Mouse (Mus musculus): ENCODE measurements around the gene Rgma. TPM values are rescaled to one million over a fixed set of nuclear protein-coding genes. Genes with fewer than 3 reads are reported as not detected.

The Rgma gene
- polyA plus RNA-seq, 1 experiment: 4.7 TPM

DNA sequence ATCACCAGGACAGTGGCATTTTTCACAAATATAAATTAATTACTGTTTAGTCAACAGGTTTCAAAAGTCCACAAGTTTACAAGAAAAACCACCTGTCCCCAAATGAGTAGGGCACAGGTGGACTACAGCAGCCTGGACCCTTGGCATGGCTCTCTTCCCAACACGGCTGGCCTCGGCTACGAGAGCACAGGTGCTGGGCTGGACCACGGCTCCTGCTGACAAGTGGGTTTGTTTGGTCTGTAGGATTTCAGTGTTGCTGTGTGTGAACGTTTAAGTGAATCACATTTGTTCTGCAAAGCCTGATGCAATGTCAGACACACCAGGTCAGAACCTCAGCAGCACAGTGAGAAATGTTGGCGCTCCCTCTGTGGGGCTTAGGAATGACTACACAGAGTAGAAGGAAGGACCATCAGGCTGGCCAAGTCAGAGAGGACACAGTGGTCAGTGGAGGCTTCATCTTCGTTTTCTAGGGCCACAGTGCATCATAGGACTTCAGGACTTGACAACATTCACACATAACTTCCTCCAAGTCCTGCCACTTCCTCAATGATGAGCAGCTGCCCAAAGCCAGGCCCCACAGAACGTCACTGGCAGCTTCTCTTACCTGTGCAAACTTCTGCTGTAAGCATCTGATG, 51.6 kb downstream of the Rgma start:
- no peak overlapping the region for H3K4me3 ChIP-seq (ENCODE audit: extremely low read depth, insufficient read depth, insufficient read length)
- no peak overlapping the region for H3K27ac ChIP-seq (ENCODE audit: insufficient read depth, low read length)
- WGBS: 75% methylated on average over 8 of the region's 8 CpGs
- no peaks in the 10 kb centered on the region for H3K27me3 ChIP-seq (ENCODE audit: control insufficient read depth, insufficient read depth, low read length)
- H3K4me1 ChIP-seq (ENCODE audit: control insufficient read depth, insufficient read depth, insufficient read length): no peaks in the 10 kb centered on the region
- no peak for TF ChIP-seq CTCF (IDR thresholded peaks at IDR 0.05; ENCODE audit: extremely low read depth, insufficient read depth, insufficient read length, insufficient replicate concordance)
- TF ChIP-seq POLR2A (IDR thresholded peaks at IDR 0.05; ENCODE audit: low read depth, low read length): no peak
- no peak for DNase-seq (ENCODE audit: low read depth in 1 of 2, low spot score in 2 of 2)
- peaks cover 27% of the 10 kb centered on the region for H3K36me3 ChIP-seq (ENCODE audit: control insufficient read depth, insufficient read depth, low read length)

DNA sequence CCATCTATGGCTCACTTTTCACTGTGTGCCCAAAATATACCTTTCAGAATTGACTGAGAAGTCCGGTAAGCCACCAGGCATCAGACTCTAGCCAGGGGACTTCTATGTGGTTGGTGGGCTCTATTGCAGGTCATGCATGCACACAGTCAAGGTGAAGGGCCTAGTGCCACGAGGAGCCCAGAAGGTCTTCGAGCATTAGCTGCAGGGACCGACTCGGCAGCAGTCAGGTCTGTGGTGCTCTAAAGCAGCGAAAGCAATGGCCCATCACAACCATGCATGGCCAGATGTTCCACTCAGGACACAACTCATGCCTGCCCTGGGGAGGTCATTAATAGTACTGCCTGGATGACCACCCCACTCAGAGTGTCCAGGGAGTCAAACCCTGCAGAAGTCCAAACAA, 52.5 kb downstream of the Rgma start:
- Histone ChIP-seq H3K36me3 (ENCODE audit: control insufficient read depth, insufficient read depth, low read length) (peaks cover 27% of the 10 kb centered on the region), H3K27me3 (ENCODE audit: control insufficient read depth, insufficient read depth, low read length) (no peaks in the 10 kb centered on the region), H3K27ac (ENCODE audit: insufficient read depth, low read length) (no peak overlapping the region), H3K4me1 (ENCODE audit: control insufficient read depth, insufficient read depth, insufficient read length) (no peaks in the 10 kb centered on the region), H3K4me3 (ENCODE audit: extremely low read depth, insufficient read depth, insufficient read length) (no peak overlapping the region)
- DNase-seq (ENCODE audit: low read depth in 1 of 2, low spot score in 2 of 2): no peak
- no peak for TF ChIP-seq CTCF (IDR thresholded peaks at IDR 0.05; ENCODE audit: extremely low read depth, insufficient read depth, insufficient read length, insufficient replicate concordance)
- TF ChIP-seq POLR2A (IDR thresholded peaks at IDR 0.05; ENCODE audit: low read depth, low read length): no peak
- WGBS: 95% methylated on average over 6 of the region's 6 CpGs

DNA sequence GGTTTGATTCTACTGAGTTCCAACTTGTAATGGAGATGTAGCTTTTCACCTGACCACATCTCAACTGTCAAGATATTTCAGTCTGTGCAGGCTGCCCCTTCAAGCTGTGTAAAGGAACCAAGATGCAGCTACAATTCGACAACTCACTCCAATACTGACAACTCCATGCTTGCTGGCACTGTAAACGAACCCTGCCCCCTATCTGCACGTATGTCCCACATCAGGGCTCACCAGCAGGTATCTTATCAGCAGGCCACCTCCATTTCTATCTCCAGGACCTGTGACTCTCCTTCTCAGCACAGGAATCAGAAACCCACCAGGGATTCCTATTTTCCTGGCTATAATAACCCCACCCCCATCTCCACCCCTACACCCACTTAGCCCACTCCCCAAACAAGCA, 53.2 kb downstream of the Rgma start:
- whole genome bisulfite sequencing: 84% methylated on average over 3 of the region's 3 CpGs

DNA sequence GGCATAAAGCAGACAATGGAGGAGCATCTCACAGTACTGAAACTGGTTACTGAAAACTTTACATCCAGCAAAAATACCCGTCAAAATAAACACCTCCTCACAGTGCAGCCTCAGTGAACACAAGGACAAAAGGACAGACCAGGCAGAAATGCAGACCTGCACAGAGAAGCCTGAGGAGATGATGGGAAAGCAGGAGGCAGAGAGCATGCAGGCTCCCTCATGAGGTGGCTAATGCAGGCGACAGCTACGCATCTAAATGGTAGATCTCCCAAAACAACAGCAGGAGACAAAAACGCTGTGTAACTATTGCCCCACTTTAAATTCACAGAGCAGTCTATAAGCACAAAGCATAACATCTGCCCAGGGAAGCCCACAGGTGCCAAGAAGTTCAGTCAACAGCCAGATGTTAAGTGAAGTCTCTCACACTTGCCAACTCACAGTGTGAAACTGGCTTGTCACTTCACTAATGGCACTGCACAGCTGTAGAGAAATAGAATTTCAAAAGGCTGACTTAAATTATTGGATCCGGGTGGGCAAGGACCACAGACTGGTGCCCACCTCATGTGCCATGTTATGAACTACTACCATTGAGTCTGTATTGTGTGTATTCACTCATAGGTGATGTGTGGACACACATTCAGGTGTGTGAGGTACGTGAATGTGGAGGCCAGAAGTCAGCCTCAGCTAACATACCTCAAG, 58.5 kb downstream of the Rgma start:
- 96% methylated on average over 6 of the region's 6 CpGs for WGBS
- H3K4me3 ChIP-seq (ENCODE audit: extremely low read depth, insufficient read depth, insufficient read length): no peak overlapping the region
- H3K27me3 ChIP-seq (ENCODE audit: control insufficient read depth, insufficient read depth, low read length): no peaks in the 10 kb centered on the region
- H3K36me3 ChIP-seq (ENCODE audit: control insufficient read depth, insufficient read depth, low read length): peaks cover 40% of the 10 kb centered on the region
- H3K4me1 ChIP-seq (ENCODE audit: control insufficient read depth, insufficient read depth, insufficient read length): no peaks in the 10 kb centered on the region
- no peak for TF ChIP-seq POLR2A (IDR thresholded peaks at IDR 0.05; ENCODE audit: low read depth, low read length)
- no peak overlapping the region for H3K27ac ChIP-seq (ENCODE audit: insufficient read depth, low read length)
- no peak for DNase-seq (ENCODE audit: low read depth in 1 of 2, low spot score in 2 of 2)

More for the DNA sequence above, 53.2 kb downstream of the Rgma start:
- H3K4me1 ChIP-seq (ENCODE audit: control insufficient read depth, insufficient read depth, insufficient read length): no peaks in the 10 kb centered on the region
- no peak overlapping the region for H3K27ac ChIP-seq (ENCODE audit: insufficient read depth, low read length)
- DNase-seq (ENCODE audit: low read depth in 1 of 2, low spot score in 2 of 2): no peak
- H3K4me3 ChIP-seq (ENCODE audit: extremely low read depth, insufficient read depth, insufficient read length): no peak overlapping the region
- H3K36me3 ChIP-seq (ENCODE audit: control insufficient read depth, insufficient read depth, low read length): peaks cover 29% of the 10 kb centered on the region
- TF ChIP-seq CTCF (IDR thresholded peaks at IDR 0.05; ENCODE audit: extremely low read depth, insufficient read depth, insufficient read length, insufficient replicate concordance): no peak
- no peak for TF ChIP-seq POLR2A (IDR thresholded peaks at IDR 0.05; ENCODE audit: low read depth, low read length)
- H3K27me3 ChIP-seq (ENCODE audit: control insufficient read depth, insufficient read depth, low read length): no peaks in the 10 kb centered on the region

DNA sequence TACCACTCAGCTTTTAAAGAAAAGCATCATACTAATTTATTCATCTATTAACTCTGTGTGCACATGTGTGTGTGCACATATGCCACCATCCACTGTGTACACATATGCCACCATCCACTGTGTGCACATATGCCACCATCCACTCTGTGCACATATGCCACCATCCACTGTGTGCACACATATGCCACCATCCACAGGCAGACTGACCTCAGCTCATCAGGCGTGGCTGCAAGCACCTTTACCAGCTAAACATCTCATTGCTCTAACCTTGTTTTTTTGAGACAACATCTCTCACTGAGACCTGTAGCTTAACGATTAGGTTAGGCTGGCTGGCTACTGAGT, 59.0 kb downstream of the Rgma start:
- H3K27ac ChIP-seq (ENCODE audit: insufficient read depth, low read length): no peak overlapping the region
- no peak for TF ChIP-seq CTCF (IDR thresholded peaks at IDR 0.05; ENCODE audit: extremely low read depth, insufficient read depth, insufficient read length, insufficient replicate concordance)
- TF ChIP-seq POLR2A (IDR thresholded peaks at IDR 0.05; ENCODE audit: low read depth, low read length): no peak

DNA sequence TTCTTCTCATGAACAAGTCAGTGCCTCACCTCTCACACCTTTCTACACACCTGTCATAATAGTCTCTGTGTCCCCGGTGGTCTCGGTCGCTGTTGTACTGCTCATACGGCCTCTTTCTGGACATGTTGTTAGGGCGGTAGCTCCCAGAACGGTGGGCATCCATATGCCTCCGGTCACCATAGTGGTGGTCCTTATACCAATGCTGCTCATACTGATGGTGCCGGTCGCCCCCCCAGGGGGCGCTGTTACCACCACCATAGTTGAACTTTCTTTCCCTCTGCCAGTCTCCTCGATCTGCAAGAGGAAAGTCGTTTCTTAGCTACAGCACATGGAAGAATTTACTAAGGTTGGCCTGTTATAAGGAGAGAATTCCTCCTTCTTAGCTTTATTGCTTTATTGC, 60.4 kb downstream of the Rgma start:
- no peaks in the 10 kb centered on the region for H3K4me1 ChIP-seq (ENCODE audit: control insufficient read depth, insufficient read depth, insufficient read length)
- no peak for DNase-seq (ENCODE audit: low read depth in 1 of 2, low spot score in 2 of 2)
- no peaks in the 10 kb centered on the region for H3K27me3 ChIP-seq (ENCODE audit: control insufficient read depth, insufficient read depth, low read length)
- peak; percentile 32; the same call in 1 of the 2 replicates for TF ChIP-seq CTCF (IDR thresholded peaks at IDR 0.05; ENCODE audit: extremely low read depth, insufficient read depth, insufficient read length, insufficient replicate concordance)
- no peak for TF ChIP-seq POLR2A (IDR thresholded peaks at IDR 0.05; ENCODE audit: low read depth, low read length)
- no peak overlapping the region for H3K4me3 ChIP-seq (ENCODE audit: extremely low read depth, insufficient read depth, insufficient read length)
- H3K36me3 ChIP-seq (ENCODE audit: control insufficient read depth, insufficient read depth, low read length): peaks cover 42% of the 10 kb centered on the region
- H3K27ac ChIP-seq (ENCODE audit: insufficient read depth, low read length): no peak overlapping the region
- WGBS: 86% methylated on average over 12 of the region's 12 CpGs

More for the DNA sequence above, 59.0 kb downstream of the Rgma start:
- WGBS: 89% methylated on average over 2 of the region's 2 CpGs
- Histone ChIP-seq H3K27me3 (ENCODE audit: control insufficient read depth, insufficient read depth, low read length) (no peaks in the 10 kb centered on the region), H3K4me3 (ENCODE audit: extremely low read depth, insufficient read depth, insufficient read length) (no peak overlapping the region), H3K4me1 (ENCODE audit: control insufficient read depth, insufficient read depth, insufficient read length) (no peaks in the 10 kb centered on the region), H3K36me3 (ENCODE audit: control insufficient read depth, insufficient read depth, low read length) (peaks cover 38% of the 10 kb centered on the region)
- DNase-seq (ENCODE audit: low read depth in 1 of 2, low spot score in 2 of 2): no peak

DNA sequence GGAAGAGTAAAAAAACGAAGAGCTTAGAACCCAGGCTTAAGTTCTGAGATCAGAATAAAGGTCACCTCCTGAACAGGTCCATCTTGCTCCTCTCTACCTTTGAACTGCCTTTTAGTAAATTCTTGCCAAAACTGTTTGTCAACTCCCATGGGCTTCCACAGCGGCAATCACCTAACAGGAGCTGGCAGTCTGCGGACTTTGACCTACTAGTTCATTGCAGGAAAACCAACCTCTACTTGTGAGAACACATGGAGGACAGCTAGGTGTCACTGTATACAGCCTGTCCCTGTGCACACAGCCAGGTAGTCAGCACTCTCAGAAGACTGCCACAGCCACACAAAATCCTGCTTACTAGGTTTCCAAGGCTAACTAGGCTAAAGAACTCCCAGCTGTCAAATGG, 66.5 kb downstream of the Rgma start:
- Histone ChIP-seq H3K36me3 (ENCODE audit: control insufficient read depth, insufficient read depth, low read length) (peaks cover 56% of the 10 kb centered on the region), H3K27me3 (ENCODE audit: control insufficient read depth, insufficient read depth, low read length) (no peaks in the 10 kb centered on the region), H3K4me1 (ENCODE audit: control insufficient read depth, insufficient read depth, insufficient read length) (no peaks in the 10 kb centered on the region), H3K27ac (ENCODE audit: insufficient read depth, low read length) (no peak overlapping the region), H3K4me3 (ENCODE audit: extremely low read depth, insufficient read depth, insufficient read length) (no peak overlapping the region)
- WGBS: over 99% methylated on average over 3 of the region's 3 CpGs
- no peak for DNase-seq (ENCODE audit: low read depth in 1 of 2, low spot score in 2 of 2)
- TF ChIP-seq CTCF (IDR thresholded peaks at IDR 0.05; ENCODE audit: extremely low read depth, insufficient read depth, insufficient read length, insufficient replicate concordance) (no peak), POLR2A (IDR thresholded peaks at IDR 0.05; ENCODE audit: low read depth, low read length) (no peak)
